Mouse (Mus musculus) brain, embryonic 14.5 days (tissue): ENCODE measurements around the gene Dexi.

Experiments
- CTCF ChIP-seq: fragments of 200-500 bp; IDR thresholded peaks from 2 replicates; pipeline ENCODE4 v1.5.1; 2012; ENCODE audit warnings: inconsistent platforms, mild to moderate bottlenecking, moderate library complexity, borderline replicate concordance; ENCODE audit not compliant: insufficient read depth, insufficient read length; ENCODE audit errors: extremely low read depth
- POLR2A ChIP-seq: fragments of 200-500 bp; IDR thresholded peaks from 2 replicates; pipeline ENCODE4 v1.6.1; 2012; ENCODE audit warnings: mild to moderate bottlenecking, inconsistent platforms, borderline replicate concordance; ENCODE audit not compliant: poor library complexity, insufficient read depth, insufficient read length, severe bottlenecking; ENCODE audit errors: extremely low read depth

DNA sequence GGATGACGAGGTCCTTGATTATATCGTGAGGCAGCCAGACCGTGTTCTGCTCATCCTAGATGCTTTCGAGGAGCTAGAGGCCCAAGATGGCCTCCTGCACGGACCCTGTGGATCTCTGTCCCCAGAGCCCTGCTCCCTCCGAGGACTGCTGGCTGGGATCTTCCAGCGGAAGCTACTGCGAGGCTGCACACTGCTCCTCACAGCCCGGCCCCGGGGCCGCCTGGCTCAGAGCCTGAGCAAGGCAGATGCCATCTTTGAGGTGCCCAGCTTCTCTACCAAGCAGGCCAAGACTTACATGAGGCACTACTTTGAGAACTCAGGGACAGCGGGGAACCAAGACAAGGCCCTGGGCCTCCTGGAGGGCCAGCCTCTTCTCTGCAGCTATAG lies 31.7 kb downstream of the Dexi start:
- TF ChIP-seq CTCF (no peak), POLR2A (no peak)
